14 mouse cellular contexts compared by ENCODE assay signal in genomic region chr1:183181030-183181395, GRCm38 (mm10). TPM values are rescaled to one million over a fixed set of nuclear protein-coding genes. Genes with fewer than 3 reads are reported as not detected.
DNase-seq lines count a peak whose midpoint lies in the region; ATAC-seq and TF ChIP-seq lines count a peak whose summit lies in the region.
"Had no signal": no experiment of that assay in that cellular context is flagged by ENCODE, and none has a peak within 500 bp of the region (broad histone marks: within the 10 kb centered on the region; RNA-seq: fewer than 3 reads in every experiment).

No protein-coding gene starts in this region.

- no peak for TF ChIP-seq CTCF in lung, postnatal 0 days (IDR thresholded peaks at IDR 0.05)

- no peak overlapping the region for H3K9ac ChIP-seq in heart, embryonic 15.5 days
- no peak overlapping the region for H3K9ac ChIP-seq in lung, postnatal 0 days (replicated peaks; ENCODE audit: low read depth)
- H3K9ac ChIP-seq: embryonic facial prominence, embryonic 13.5 days; hindbrain, embryonic 12.5 days; neural tube, embryonic 13.5 days had no signal

- no peak overlapping the region for H3K4me2 ChIP-seq in heart, embryonic 15.5 days
- H3K4me2 ChIP-seq in lung, postnatal 0 days (replicated peaks; ENCODE audit: low read depth, low read length), result no peak overlapping the region
- H3K4me2 ChIP-seq: embryonic facial prominence, embryonic 13.5 days; hindbrain, embryonic 12.5 days; neural tube, embryonic 13.5 days had no signal

- no peak for DNase-seq in heart, embryonic 10.5 days (ENCODE audit: low spot score)
- peak; percentile 38 for DNase-seq in right cerebral cortex, adult 18-20 months
- no peak for DNase-seq in right cerebral cortex, postnatal 25 days
- peak; percentile 10 to 44 for DNase-seq in layer of hippocampus, postnatal 14 days (ENCODE audit: low spot score in 2 of 2)
- no peak for DNase-seq in lung, postnatal 0 days (ENCODE audit: low spot score)
- DNase-seq in retina, embryonic 14.5 days (ENCODE audit: low spot score), result no peak
- DNase-seq: cerebellum, postnatal 14 days; gastrocnemius, adult 2 months; spleen, adult 18-20 months had no signal

- H3K9me3 ChIP-seq in heart, embryonic 15.5 days (replicated peaks), result no peaks in the 10 kb centered on the region
- no peaks in the 10 kb centered on the region for H3K9me3 ChIP-seq in heart, embryonic 10.5 days
- H3K9me3 ChIP-seq in lung, postnatal 0 days (ENCODE audit: low read length), result no peaks in the 10 kb centered on the region
- H3K9me3 ChIP-seq: embryonic facial prominence, embryonic 13.5 days; hindbrain, embryonic 12.5 days; midbrain, embryonic 10.5 days; neural tube, embryonic 13.5 days had no signal

- ATAC-seq in heart, embryonic 15.5 days (replicated peaks; ENCODE audit: insufficient number of reproducible peaks, insufficient read depth, low FRiP score, low read depth), result no peak
- ATAC-seq in lung, postnatal 0 days, result no peak

- H3K27me3 ChIP-seq in heart, embryonic 15.5 days, result no peaks in the 10 kb centered on the region
- 0 out of 2 replicates have a peak, but pooled peaks cover 3% of the 10 kb centered on the region for H3K27me3 ChIP-seq in heart, embryonic 10.5 days (ENCODE audit: insufficient read depth, poor library complexity, severe bottlenecking)
- H3K27me3 ChIP-seq in lung, postnatal 0 days (replicated peaks; ENCODE audit: insufficient read depth, low read length), result no peaks in the 10 kb centered on the region
- H3K27me3 ChIP-seq: embryonic facial prominence, embryonic 13.5 days; hindbrain, embryonic 12.5 days; neural tube, embryonic 13.5 days had no signal

- peak overlapping the region; percentile 40; the same call in 1 of the 2 replicates for H3K27ac ChIP-seq in heart, embryonic 15.5 days
- H3K27ac ChIP-seq in heart, embryonic 10.5 days, result no peak overlapping the region
- H3K27ac ChIP-seq in lung, postnatal 0 days (ENCODE audit: low read length), result no peak overlapping the region
- H3K27ac ChIP-seq: embryonic facial prominence, embryonic 13.5 days; gastrocnemius, adult 2 months; hindbrain, embryonic 12.5 days; midbrain, embryonic 10.5 days; neural tube, embryonic 13.5 days had no signal

- TF ChIP-seq EP300 in lung, postnatal 0 days (IDR thresholded peaks at IDR 0.05), result no peak

- 24% methylated on average over 2 of the region's 2 CpGs for WGBS in heart, embryonic 15.5 days
- 30% methylated on average over 2 of the region's 2 CpGs for WGBS in heart, embryonic 10.5 days
- WGBS in lung, postnatal 0 days, result 32% methylated on average over 2 of the region's 2 CpGs

- no peak overlapping the region for H3K4me3 ChIP-seq in heart, embryonic 15.5 days
- no peak overlapping the region for H3K4me3 ChIP-seq in heart, embryonic 10.5 days
- H3K4me3 ChIP-seq in lung, postnatal 0 days (ENCODE audit: low read depth, low read length), result no peak overlapping the region
- H3K4me3 ChIP-seq: embryonic facial prominence, embryonic 13.5 days; gastrocnemius, adult 2 months; hindbrain, embryonic 12.5 days; midbrain, embryonic 10.5 days; neural tube, embryonic 13.5 days had no signal

- H3K36me3 ChIP-seq in heart, embryonic 15.5 days, result no peaks in the 10 kb centered on the region
- no peaks in the 10 kb centered on the region for H3K36me3 ChIP-seq in heart, embryonic 10.5 days
- no peaks in the 10 kb centered on the region for H3K36me3 ChIP-seq in lung, postnatal 0 days (ENCODE audit: insufficient read depth, low read length)
- H3K36me3 ChIP-seq: embryonic facial prominence, embryonic 13.5 days; hindbrain, embryonic 12.5 days; midbrain, embryonic 10.5 days; neural tube, embryonic 13.5 days had no signal

- peaks cover 44% of the 10 kb centered on the region for H3K4me1 ChIP-seq in heart, embryonic 15.5 days (replicated peaks)
- peaks cover 50% of the 10 kb centered on the region for H3K4me1 ChIP-seq in heart, embryonic 10.5 days
- H3K4me1 ChIP-seq in lung, postnatal 0 days (ENCODE audit: insufficient read depth, low read depth, low read length), result no peaks in the 10 kb centered on the region; the same call in 1 of the 2 replicates

RNA-seq across cellular contexts. Expression of gene Disp1, which starts 40.3 kb away (rescaled TPM):
- polyA plus RNA-seq in heart, embryonic 15.5 days (2015; fragmentation: Nextera tagmentation; extraction: Ambion mirVana), result 7.8 and 11.0 TPM in 2 replicates
- 10.8 and 11.4 TPM in 2 replicates for polyA plus RNA-seq in heart, embryonic 10.5 days (2016; fragmentation: Nextera tagmentation; extraction: Ambion mirVana)
- 1 to 10 TPM; 3.6 to 4.1 TPM for total RNA-seq in layer of hippocampus, postnatal 14 days (2021)
- 3.5 and 4.0 TPM in 2 replicates for polyA plus RNA-seq in lung, postnatal 0 days (2015; fragmentation: Nextera tagmentation; extraction: Ambion mirVana)

Comparison
In these comparisons a context has a peak if more than half of its experiments do, and no peak if none do; other contexts are left out.
1. DNase-seq: peak in right cerebral cortex, adult 18-20 months (single experiment) and layer of hippocampus, postnatal 14 days (2 of 2); none in heart, embryonic 10.5 days (single experiment), right cerebral cortex, postnatal 25 days (single experiment), lung, postnatal 0 days (single experiment) and retina, embryonic 14.5 days (single experiment).